Mouse (Mus musculus) G1E (cell line): Measurements from ENCODE around the gene Them4.

Source experiments
- CTCF ChIP-seq: IDR thresholded peaks from 2 replicates; pipeline ENCODE4 v1.5.1; 2012; ENCODE audit warnings: low read depth, low read length, inconsistent platforms, mixed read lengths
- GATA1 ChIP-seq: IDR thresholded peaks from 2 replicates; pipeline ENCODE4 v1.6.1; 2012; ENCODE audit warnings: borderline replicate concordance, low read length, inconsistent platforms, mixed read lengths
- GATA2 ChIP-seq: IDR thresholded peaks from 2 replicates; pipeline ENCODE4 v1.6.1; 2012; ENCODE audit warnings: low read depth, low read length, inconsistent platforms, borderline replicate concordance
- POLR2AphosphoS5 ChIP-seq: IDR thresholded peaks from 2 replicates; pipeline ENCODE4 v1.6.1; 2012; ENCODE audit warnings: low read depth, low read length, inconsistent platforms; ENCODE audit not compliant: insufficient replicate concordance
- TAL1 ChIP-seq: conservative IDR thresholded peaks from 2 replicates; pipeline ENCODE4 v1.6.1; 2012; ENCODE audit warnings: low read depth, low read length, inconsistent platforms, mixed read lengths

GRCm38 (mm10) chr3:94309633-94310363 lies at the start of gene Them4:
- TF ChIP-seq CTCF = no peak
- TF ChIP-seq POLR2AphosphoS5 = no peak
- no peak for TF ChIP-seq GATA1
- TF ChIP-seq GATA2 = no peak
- no peak for TF ChIP-seq TAL1
